ENCODE assay signal across 8 mouse cellular contexts in the genomic region with DNA sequence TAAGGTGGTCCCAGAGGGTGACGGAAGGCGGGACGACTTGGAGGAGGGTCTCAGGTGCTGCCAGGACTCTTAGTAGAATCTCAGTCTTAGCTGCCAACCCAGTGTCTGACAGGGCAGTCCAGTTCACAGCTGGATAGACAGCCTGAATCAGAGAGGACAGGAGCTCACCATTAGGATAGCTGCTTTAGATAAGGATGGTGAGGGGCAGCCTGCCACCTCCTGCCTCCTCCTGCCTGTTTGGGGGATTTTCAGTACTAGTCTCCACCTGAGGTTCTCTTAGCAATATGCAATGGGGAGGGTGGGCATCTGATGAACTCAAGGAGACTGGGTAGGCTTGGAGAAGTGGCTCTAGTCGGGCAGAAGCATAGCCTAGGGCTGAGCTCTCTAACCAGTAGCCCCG. TPM values are rescaled to one million over a fixed set of nuclear protein-coding genes. Genes with fewer than 3 reads are reported as not detected.
A peak's percentile ranks its signal among the peaks of the same experiment; 100 is the strongest.
DNase-seq lines count a peak whose midpoint lies in the region; ATAC-seq and TF ChIP-seq lines count a peak whose summit lies in the region.

No protein-coding gene starts in this region.

- 50% methylated on average over 5 of the region's 5 CpGs for WGBS in forebrain, embryonic 13.5 days
- 52% methylated on average over 5 of the region's 5 CpGs for WGBS in liver, embryonic 14.5 days (ENCODE audit: insufficient replicate concordance)
- 84% methylated on average over 5 of the region's 5 CpGs for WGBS in thymus, adult 2 months

- dilution Hi-C loops in CH12.LX (cut with MboI; ENCODE audit: extremely low pct_ligation_motif_present, extremely low pct_unique_long_range_greater_than_20kb, low sequenced_read_pairs), result no loop called here

- H3K4me2 ChIP-seq in CH12.LX (ENCODE audit: insufficient read depth, low read depth, poor library complexity, severe bottlenecking), result peak overlapping the region; percentile 43
- peak overlapping the region; percentile 77 for H3K4me2 ChIP-seq in forebrain, embryonic 13.5 days
- peak overlapping the region; percentile 90 for H3K4me2 ChIP-seq in liver, embryonic 14.5 days (ENCODE audit: low read depth)

- no peak for DNase-seq in gastrocnemius, adult 2 months
- DNase-seq in gastrocnemius, postnatal 4 days (ENCODE audit: low spot score in 2 of 2), result no peak
- DNase-seq in CH12.LX (ENCODE audit: extremely low read depth), result no peak
- peak in 1 of 3 experiments; percentile 22 for DNase-seq in liver, embryonic 14.5 days (ENCODE audit: low read depth in 3 of 3, low spot score in 3 of 3)
- DNase-seq in thymus, adult 2 months, result no peak
- no peak for DNase-seq in embryo, embryonic 9.5 days (ENCODE audit: extremely low spot score)
- no peak for DNase-seq in adrenal gland, postnatal 4 days (ENCODE audit: low spot score in 2 of 2)

- ATAC-seq in forebrain, embryonic 13.5 days, result no peak
- no peak for ATAC-seq in liver, embryonic 14.5 days (ENCODE audit: insufficient read depth)

- peaks cover 0 to 14% of the 10 kb centered on the region in 2 experiments for H3K36me3 ChIP-seq in CH12.LX (replicated peaks in 1 of 2; ENCODE audit: control insufficient read depth in 1 of 2, insufficient read depth in 1 of 2, low read length in 1 of 2)
- H3K36me3 ChIP-seq in forebrain, embryonic 13.5 days (ENCODE audit: poor library complexity, severe bottlenecking), result peaks cover 10% of the 10 kb centered on the region
- H3K36me3 ChIP-seq in liver, embryonic 14.5 days (replicated peaks; ENCODE audit: control insufficient read depth, insufficient read depth, low read depth), result peaks cover 11% of the 10 kb centered on the region
- no peaks in the 10 kb centered on the region for H3K36me3 ChIP-seq in thymus, adult 2 months (ENCODE audit: control insufficient read depth, insufficient read depth, low read length)

- peak overlapping the region; percentile 99 for H3K27ac ChIP-seq in gastrocnemius, adult 2 months
- no peak overlapping the region for H3K27ac ChIP-seq in CH12.LX (ENCODE audit: insufficient read depth, low read depth)
- no peak overlapping the region for H3K27ac ChIP-seq in forebrain, embryonic 13.5 days
- peak overlapping the region; percentile 82 for H3K27ac ChIP-seq in liver, embryonic 14.5 days
- H3K27ac ChIP-seq in thymus, adult 2 months (ENCODE audit: control insufficient read depth, insufficient read depth, low read length), result no peak overlapping the region

- peak overlapping the region; percentile 98 for H3K4me3 ChIP-seq in gastrocnemius, adult 2 months
- peak overlapping the region; percentile 77 to 88 (median 84) for H3K4me3 ChIP-seq in CH12.LX (replicated peaks in 1 of 3; ENCODE audit: low read depth in 2 of 3, low read length in 2 of 3, poor library complexity in 1 of 3)
- H3K4me3 ChIP-seq in forebrain, embryonic 13.5 days, result peak overlapping the region; percentile 83
- H3K4me3 ChIP-seq in liver, embryonic 14.5 days (ENCODE audit: insufficient read depth in 1 of 2, low read depth in 2 of 2, low read length in 2 of 2), result peak overlapping the region; percentile 76 to 80
- no peak overlapping the region for H3K4me3 ChIP-seq in thymus, adult 2 months (ENCODE audit: control insufficient read depth, insufficient read depth, low read length)

- peaks cover 15% of the 10 kb centered on the region for H3K27me3 ChIP-seq in CH12.LX (replicated peaks)
- H3K27me3 ChIP-seq in forebrain, embryonic 13.5 days, result no peaks in the 10 kb centered on the region
- H3K27me3 ChIP-seq in liver, embryonic 14.5 days (ENCODE audit: control insufficient read depth, insufficient read depth, low read length), result no peaks in the 10 kb centered on the region
- no peaks in the 10 kb centered on the region for H3K27me3 ChIP-seq in thymus, adult 2 months (ENCODE audit: control insufficient read depth, insufficient read depth, low read length)

- TF ChIP-seq CTCF in gastrocnemius, adult 2 months (IDR thresholded peaks at IDR 0.05), result no peak
- no peak for TF ChIP-seq CTCF in CH12.LX (conservative IDR thresholded peaks at IDR 0.05 in 1 of 2, IDR thresholded peaks at IDR 0.05 in 1 of 2; ENCODE audit: low read depth in 2 of 2, low read length in 2 of 2)
- TF ChIP-seq CTCF in liver, embryonic 14.5 days (IDR thresholded peaks at IDR 0.05; ENCODE audit: low read depth), result no peak
- TF ChIP-seq CTCF in thymus, adult 2 months (IDR thresholded peaks at IDR 0.05; ENCODE audit: borderline replicate concordance, control insufficient read depth, extremely low read depth, insufficient read depth, low read length, poor library complexity), result no peak

- no peaks in the 10 kb centered on the region for H3K9me3 ChIP-seq in CH12.LX (replicated peaks; ENCODE audit: low read length)
- H3K9me3 ChIP-seq in forebrain, embryonic 13.5 days (replicated peaks), result no peaks in the 10 kb centered on the region
- no peaks in the 10 kb centered on the region for H3K9me3 ChIP-seq in liver, embryonic 14.5 days (ENCODE audit: control insufficient read depth, low read length)

- TF ChIP-seq RAD21 in CH12.LX (IDR thresholded peaks at IDR 0.05; ENCODE audit: low read depth, low read length), result no peak

- TF ChIP-seq POLR2A in CH12.LX (IDR thresholded peaks at IDR 0.05; ENCODE audit: low read depth, low read length), result no peak
- no peak for TF ChIP-seq POLR2A in thymus, adult 2 months (IDR thresholded peaks at IDR 0.05; ENCODE audit: control insufficient read depth, extremely low read depth, insufficient read depth, low read length, poor library complexity)

- intact Hi-C loops in gastrocnemius, adult 2 months (cut with DNase I), result no loop called here

- H3K9ac ChIP-seq in CH12.LX (ENCODE audit: insufficient read depth, low read depth), result no peak overlapping the region; the same call in 1 of the 2 replicates
- H3K9ac ChIP-seq in forebrain, embryonic 13.5 days, result peak overlapping the region; percentile 95
- peak overlapping the region; percentile 88 for H3K9ac ChIP-seq in liver, embryonic 14.5 days (replicated peaks)

- H3K4me1 ChIP-seq in CH12.LX (ENCODE audit: control insufficient read depth in 1 of 2, insufficient read depth in 2 of 2), result peaks cover 2 to 27% of the 10 kb centered on the region in 2 experiments; a peak in 3 of 4 replicates
- H3K4me1 ChIP-seq in forebrain, embryonic 13.5 days, result peaks cover 52% of the 10 kb centered on the region
- peaks cover 24 to 29% of the 10 kb centered on the region in 2 experiments for H3K4me1 ChIP-seq in liver, embryonic 14.5 days (replicated peaks; ENCODE audit: control insufficient read depth in 2 of 2, insufficient read depth in 2 of 2, low read length in 1 of 2)
- peaks cover 13% of the 10 kb centered on the region for H3K4me1 ChIP-seq in thymus, adult 2 months (replicated peaks; ENCODE audit: control insufficient read depth, insufficient read depth, low read length)

- no peak for TF ChIP-seq EP300 in CH12.LX (IDR thresholded peaks at IDR 0.05; ENCODE audit: low read length)
- no peak for TF ChIP-seq EP300 in liver, embryonic 14.5 days (IDR thresholded peaks at IDR 0.05; ENCODE audit: low read depth)

- in situ Hi-C loops in CH12.LX (cut with MboI; ENCODE audit: low pct_ligation_motif_present, low pct_unique_long_range_greater_than_20kb, low sequenced_read_pairs), result no loop called here

- H3K79me2 ChIP-seq in CH12.LX (replicated peaks; ENCODE audit: control insufficient read depth, extremely low read depth, insufficient read depth, poor library complexity, severe bottlenecking), result peaks cover 29% of the 10 kb centered on the region

RNA-seq across cellular contexts. Expression of gene Crat, which starts 0.9 kb away (rescaled TPM):
- total RNA-seq in gastrocnemius, adult 2 months (2021), result 100 to 1,000 TPM; 362 to 422 TPM
- total RNA-seq in gastrocnemius, postnatal 4 days (2021), result 100 to 1,000 TPM; 229 to 241 TPM
- 3.6 and 4.5 TPM in 2 replicates for total RNA-seq in CH12.LX (2012; rRNA removed)
- 1.3 and 1.7 TPM in 2 replicates for total RNA-seq in CH12.LX (2014; rRNA removed)
- 2.8 and 4.2 TPM in 2 replicates for polyA plus RNA-seq in CH12.LX (2012; ENCODE audit: insufficient read length, low read depth)
- polyA plus RNA-seq in forebrain, embryonic 13.5 days (2015; fragmentation: Nextera tagmentation; extraction: Ambion mirVana), result 16.3 and 21.0 TPM in 2 replicates
- 14.6 and 15.0 TPM in 2 replicates for polyA plus RNA-seq in liver, embryonic 14.5 days (2012; rRNA removed)
- 27.4 and 27.9 TPM in 2 replicates for polyA plus RNA-seq in liver, embryonic 14.5 days (2014; fragmentation: Nextera tagmentation; extraction: Ambion mirVana)
- polyA plus RNA-seq in thymus, adult 2 months (2012; rRNA removed), result 93.9 and 96.4 TPM in 2 replicates
- total RNA-seq in adrenal gland, postnatal 4 days (2021), result 10 to 100 TPM; 77.6 to 90.3 TPM

RNA-seq across cellular contexts. Expression of gene Ptpa, which starts 1.2 kb away (rescaled TPM):
- 10 to 100 TPM; 48.9 to 86.1 TPM for total RNA-seq in gastrocnemius, adult 2 months (2021)
- total RNA-seq in gastrocnemius, postnatal 4 days (2021), result 100 to 1,000 TPM; 122 to 132 TPM
- total RNA-seq in CH12.LX (2012; rRNA removed), result 111 and 120 TPM in 2 replicates
- 117 and 122 TPM in 2 replicates for total RNA-seq in CH12.LX (2014; rRNA removed)
- 190 and 194 TPM in 2 replicates for polyA plus RNA-seq in CH12.LX (2012; ENCODE audit: insufficient read length, low read depth)
- 126 and 141 TPM in 2 replicates for polyA plus RNA-seq in forebrain, embryonic 13.5 days (2015; fragmentation: Nextera tagmentation; extraction: Ambion mirVana)
- polyA plus RNA-seq in liver, embryonic 14.5 days (2012; rRNA removed), result 78.2 and 103 TPM in 2 replicates
- polyA plus RNA-seq in liver, embryonic 14.5 days (2014; fragmentation: Nextera tagmentation; extraction: Ambion mirVana), result 63.3 and 63.5 TPM in 2 replicates
- 180 and 227 TPM in 2 replicates for polyA plus RNA-seq in thymus, adult 2 months (2012; rRNA removed)
- total RNA-seq in adrenal gland, postnatal 4 days (2021), result 100 to 1,000 TPM; 165 to 169 TPM

RNA-seq across cellular contexts. Expression of gene Dolpp1, which starts 22.6 kb away (rescaled TPM):
- total RNA-seq in gastrocnemius, adult 2 months (2021), result 1 to 10 TPM; 5.3 to 6.1 TPM
- 10 to 100 TPM; 18.3 to 21.1 TPM for total RNA-seq in gastrocnemius, postnatal 4 days (2021)
- total RNA-seq in CH12.LX (2012; rRNA removed) (19.2 and 22.8 TPM in 2 replicates), CH12.LX (2014; rRNA removed) (15.0 and 22.3 TPM in 2 replicates)
- polyA plus RNA-seq in CH12.LX (2012; ENCODE audit: insufficient read length, low read depth), result 17.9 and 19.1 TPM in 2 replicates
- polyA plus RNA-seq in forebrain, embryonic 13.5 days (2015; fragmentation: Nextera tagmentation; extraction: Ambion mirVana), result 53.0 and 56.7 TPM in 2 replicates
- 17.0 and 23.1 TPM in 2 replicates for polyA plus RNA-seq in liver, embryonic 14.5 days (2012; rRNA removed)
- 13.5 and 17.4 TPM in 2 replicates for polyA plus RNA-seq in liver, embryonic 14.5 days (2014; fragmentation: Nextera tagmentation; extraction: Ambion mirVana)
- polyA plus RNA-seq in thymus, adult 2 months (2012; rRNA removed), result 97.2 and 98.9 TPM in 2 replicates
- 10 to 100 TPM; 25.9 to 33.9 TPM for total RNA-seq in adrenal gland, postnatal 4 days (2021)

RNA-seq across cellular contexts. Expression of gene Miga2, which starts 50.6 kb away (rescaled TPM):
- 10 to 100 TPM; 15.5 to 39.0 TPM for total RNA-seq in gastrocnemius, adult 2 months (2021)
- 10 to 100 TPM; 33.2 to 37.5 TPM for total RNA-seq in gastrocnemius, postnatal 4 days (2021)
- total RNA-seq in CH12.LX (2012; rRNA removed) (11.2 and 15.0 TPM in 2 replicates), CH12.LX (2014; rRNA removed) (9.1 and 9.2 TPM in 2 replicates)
- polyA plus RNA-seq in CH12.LX (2012; ENCODE audit: insufficient read length, low read depth), result 7.4 and 9.4 TPM in 2 replicates
- polyA plus RNA-seq in forebrain, embryonic 13.5 days (2015; fragmentation: Nextera tagmentation; extraction: Ambion mirVana), result 22.4 and 23.5 TPM in 2 replicates
- 6.1 and 6.9 TPM in 2 replicates for polyA plus RNA-seq in liver, embryonic 14.5 days (2012; rRNA removed)
- 5.3 and 5.8 TPM in 2 replicates for polyA plus RNA-seq in liver, embryonic 14.5 days (2014; fragmentation: Nextera tagmentation; extraction: Ambion mirVana)
- polyA plus RNA-seq in thymus, adult 2 months (2012; rRNA removed), result 25.8 and 28.7 TPM in 2 replicates
- 10 to 100 TPM; 65.1 to 71.1 TPM for total RNA-seq in adrenal gland, postnatal 4 days (2021)

RNA-seq across cellular contexts. Expression of gene Sh3glb2, which starts 55.5 kb away (rescaled TPM):
- 10 to 100 TPM; 12.7 to 18.8 TPM for total RNA-seq in gastrocnemius, adult 2 months (2021)
- total RNA-seq in gastrocnemius, postnatal 4 days (2021), result 10 to 100 TPM; 53.6 to 63.6 TPM
- total RNA-seq in CH12.LX (2012; rRNA removed), result 42.6 and 47.8 TPM in 2 replicates
- total RNA-seq in CH12.LX (2014; rRNA removed), result 27.2 and 34.0 TPM in 2 replicates
- polyA plus RNA-seq in CH12.LX (2012; ENCODE audit: insufficient read length, low read depth), result 38.9 and 39.3 TPM in 2 replicates
- 100 and 126 TPM in 2 replicates for polyA plus RNA-seq in forebrain, embryonic 13.5 days (2015; fragmentation: Nextera tagmentation; extraction: Ambion mirVana)
- polyA plus RNA-seq in liver, embryonic 14.5 days (2012; rRNA removed), result 22.2 and 23.1 TPM in 2 replicates
- polyA plus RNA-seq in liver, embryonic 14.5 days (2014; fragmentation: Nextera tagmentation; extraction: Ambion mirVana), result 13.6 and 15.4 TPM in 2 replicates
- polyA plus RNA-seq in thymus, adult 2 months (2012; rRNA removed), result 253 and 265 TPM in 2 replicates
- 100 to 1,000 TPM; 106 to 107 TPM for total RNA-seq in adrenal gland, postnatal 4 days (2021)

Comparison
In these comparisons a context has a peak if more than half of its experiments do, and no peak if none do; other contexts are left out.
1. H3K27ac ChIP-seq: peak in gastrocnemius, adult 2 months (single experiment) and liver, embryonic 14.5 days (single experiment); none in CH12.LX (single experiment), forebrain, embryonic 13.5 days (single experiment) and thymus, adult 2 months (single experiment).
2. RNA of gene Crat, which starts 0.9 kb away (total RNA-seq): 362 to 422 TPM in gastrocnemius, adult 2 months, 229 to 241 TPM in gastrocnemius, postnatal 4 days and 77.6 to 90.3 TPM in adrenal gland, postnatal 4 days; 1.3 to 4.5 TPM in CH12.LX; every median in the first group is over 10 times any median in the second.
3. Peak in every context shown above with its lines, with median percentiles within 50 percentile points of each other: H3K4me2 ChIP-seq.